Mouse (Mus musculus): ENCODE results near the gene Olfr1438-ps1. TPM values are rescaled to one million over a fixed set of nuclear protein-coding genes. Genes with fewer than 3 reads are reported as not detected.
"Not testable (repeated sequence)": the region's sequence is repeated elsewhere in the genome, so short reads cannot be mapped to it uniquely, and the experiment has no call there.

Gene Olfr1438-ps1
- not detected for total RNA-seq (2022)

- DNase-seq (ENCODE audit: low spot score): no peak
These were observed at the start of gene Olfr1438-ps1 for GRCm38 (mm10) chr19:12335810-12336209. Gene Olfr1438-ps1 (minus strand): TSS chr19:12335910.

GRCm38 (mm10) chr19:12374465-12375025 lies 38.8 kb upstream of the Olfr1438-ps1 start:
- DNase-seq (ENCODE audit: low spot score): no peak

DNA sequence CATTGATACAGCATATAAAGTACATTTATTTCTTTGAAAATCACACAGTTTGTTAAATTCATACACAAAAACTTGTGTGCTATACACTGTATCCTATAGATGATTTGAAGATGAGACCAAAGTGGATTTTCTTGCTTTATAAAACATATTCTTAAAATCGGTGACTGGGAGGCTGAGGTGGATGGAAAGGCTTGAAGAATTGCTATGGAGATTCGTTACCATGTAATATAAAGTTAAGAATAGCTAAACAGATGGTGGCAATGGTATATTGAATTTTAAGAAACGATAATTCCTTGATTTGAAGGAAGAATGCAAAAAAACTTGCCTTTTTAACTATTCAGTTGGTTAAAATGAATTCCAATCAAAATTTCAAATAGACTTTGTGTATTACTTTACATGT lies 37.3 kb upstream of the Olfr1438-ps1 start:
- no peak for DNase-seq (ENCODE audit: low spot score)

- DNase-seq (ENCODE audit: low spot score): no peak
These were observed 10.7 kb downstream of the Olfr1438-ps1 start, which contains the start of gene Olfr1437 for GRCm38 (mm10) chr19:12325001-12325400. Gene Olfr1437 (minus strand): TSS chr19:12325101.

GRCm38 (mm10) chr19:12299030-12299429 lies 36.7 kb downstream of the Olfr1438-ps1 start, which contains the start of gene Olfr1436:
Gene Olfr1436 (minus strand): TSS chr19:12299130.
- DNase-seq (ENCODE audit: low spot score): not testable (repeated sequence)

DNA sequence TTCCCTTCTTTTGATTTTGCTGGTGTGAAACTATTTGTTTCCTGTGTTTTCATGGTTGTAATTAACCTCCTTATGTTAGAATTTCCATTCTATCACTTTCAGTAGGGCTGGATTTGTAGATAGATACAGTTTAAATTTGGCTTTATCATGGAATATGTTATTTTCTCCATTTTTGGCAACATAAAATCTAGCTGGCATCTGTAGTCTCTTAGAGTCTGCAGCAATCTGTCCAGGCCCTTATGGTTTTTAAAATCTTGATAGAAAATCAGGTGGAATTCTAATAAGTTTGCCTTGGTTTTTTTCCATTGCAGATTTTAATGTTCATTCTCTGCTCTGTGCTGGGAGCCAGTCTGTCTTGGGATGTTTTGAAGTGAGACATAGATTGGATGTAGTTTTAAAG lies 42.7 kb downstream of the Olfr1438-ps1 start:
- no peak for DNase-seq (ENCODE audit: low spot score)

DNA sequence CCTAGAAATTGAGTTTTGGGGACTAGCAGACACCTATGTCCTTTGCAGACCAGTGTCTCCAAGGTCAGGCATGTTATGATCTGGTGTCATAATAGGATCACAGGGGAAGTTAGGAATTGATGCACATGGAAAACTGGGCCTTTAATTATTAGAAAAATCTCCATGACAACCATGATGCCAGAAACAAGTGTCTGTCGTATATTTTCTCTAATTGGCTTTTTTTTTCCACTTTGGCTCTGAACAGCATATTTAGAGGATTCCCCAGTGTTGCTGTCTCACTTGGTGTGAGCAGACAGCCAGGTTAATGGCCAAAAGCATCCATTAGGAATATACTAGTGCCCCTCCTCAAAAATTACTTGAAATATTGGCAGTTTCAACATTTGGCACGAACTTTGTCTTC lies 56.2 kb downstream of the Olfr1438-ps1 start, which contains the start of gene Olfr1434:
Gene Olfr1434 (plus strand): TSS at position 301 of the 400 bp plus-strand sequence.
- no peak for DNase-seq (ENCODE audit: low spot score)

Other genes with a start within 250 kb of the Olfr1438-ps1 start
- not detected for gene Olfr1426, start 243.9 kb downstream of the Olfr1438-ps1 start, total RNA-seq (2022)
- gene Olfr1427, start 232.6 kb downstream of the Olfr1438-ps1 start, total RNA-seq (2022): not detected
- not detected for gene Olfr1428, start 220.0 kb downstream of the Olfr1438-ps1 start, total RNA-seq (2022)
- gene Olfr76, start 212.7 kb downstream of the Olfr1438-ps1 start, total RNA-seq (2022): not detected
- not detected for gene Olfr1555-ps1, start 165.8 kb downstream of the Olfr1438-ps1 start, total RNA-seq (2022)
- not detected for gene Olfr1431, start 135.3 kb downstream of the Olfr1438-ps1 start, total RNA-seq (2022)
- not detected for gene Olfr1432, start 103.3 kb downstream of the Olfr1438-ps1 start, total RNA-seq (2022)
- not detected for gene Olfr262, start 94.3 kb downstream of the Olfr1438-ps1 start, total RNA-seq (2022)
- not detected for gene Olfr235, start 74.9 kb downstream of the Olfr1438-ps1 start, total RNA-seq (2022)
- not detected for gene Olfr1434, start 56.1 kb downstream of the Olfr1438-ps1 start, total RNA-seq (2022)
- not detected for gene Olfr1436, start 36.8 kb downstream of the Olfr1438-ps1 start, total RNA-seq (2022)
- gene Olfr1437, start 10.8 kb downstream of the Olfr1438-ps1 start, total RNA-seq (2022): not detected
- gene Olfr1440, start 51.4 kb upstream of the Olfr1438-ps1 start, total RNA-seq (2022): not detected
- not detected for gene Olfr1441, start 81.5 kb upstream of the Olfr1438-ps1 start, total RNA-seq (2022)
- gene Pfpl, start 92.0 kb upstream of the Olfr1438-ps1 start, total RNA-seq (2022): not detected
- gene Mpeg1, start 124.9 kb upstream of the Olfr1438-ps1 start, total RNA-seq (2022): 10 to 100 TPM in 1 of 4 experiments, 1 to 10 TPM in 3; 5.5 to 14.8 (median 6.2) TPM
- gene Dtx4, start 165.5 kb upstream of the Olfr1438-ps1 start, total RNA-seq (2022): 1 to 10 TPM; 4.1 to 5.4 (median 4.7) TPM
- gene Fam111a, start 209.8 kb upstream of the Olfr1438-ps1 start, total RNA-seq (2022): 1 to 10 TPM; 2.6 to 6.7 (median 3.8) TPM